Mouse (Mus musculus) common myeloid progenitor, adult 5-6 weeks (primary cell): ENCODE results near the gene Tnfrsf13c. TPM values are rescaled to one million over a fixed set of nuclear protein-coding genes. Genes with fewer than 3 reads are reported as not detected.
A peak's percentile ranks its signal among the peaks of the same experiment; 100 is the strongest.

Experiments
- ATAC-seq: replicated peaks from 2 replicates; pipeline ENCODE4 v1.8.0; 2016; ENCODE audit warnings: low read depth, mild to moderate bottlenecking, moderate TSS enrichment, inconsistent platforms; ENCODE audit not compliant: poor library complexity, severe bottlenecking
- total RNA-seq: library from RNA; stranded (forward); fragments of 200-1000, 187-1606 nt; gene quantifications from 2 replicates; pipeline ENCODE4 v1.2.3, GENCODE M21; 2017

Gene Tnfrsf13c
- total RNA-seq, 1 experiment from 2014 or later: 2.7 TPM

- ATAC-seq: no peak
Measured at GRCm38 (mm10) chr15:82231100-82231499, 6.9 kb upstream of the Tnfrsf13c start.

- ATAC-seq: no peak
Measured at GRCm38 (mm10) chr15:82230098-82230611, 6.0 kb upstream of the Tnfrsf13c start.

GRCm38 (mm10) chr15:82229542-82230045 is 5.4 kb upstream of the Tnfrsf13c start:
- ATAC-seq: no peak

GRCm38 (mm10) chr15:82225769-82226168 is 1.6 kb upstream of the Tnfrsf13c start:
- ATAC-seq: 0 out of 2 replicates have a peak, but pooled peaks have one; percentile 14

GRCm38 (mm10) chr15:82224602-82225215 is 540 bp upstream of the Tnfrsf13c start:
- ATAC-seq: peak; percentile 40

GRCm38 (mm10) chr15:82223251-82223650 is 918 bp downstream of the Tnfrsf13c start:
- no peak for ATAC-seq

GRCm38 (mm10) chr15:82221104-82221860 is 2.9 kb downstream of the Tnfrsf13c start:
- ATAC-seq: no peak

- no peak for ATAC-seq
Measured at GRCm38 (mm10) chr15:82220003-82220675, 4.0 kb downstream of the Tnfrsf13c start.

- ATAC-seq: peak; percentile 78
Measured at GRCm38 (mm10) chr15:82218778-82219666, 5.1 kb downstream of the Tnfrsf13c start.

- no peak for ATAC-seq
Measured at GRCm38 (mm10) chr15:82217980-82218379, 6.2 kb downstream of the Tnfrsf13c start.

- ATAC-seq: no peak
Measured at GRCm38 (mm10) chr15:82217039-82217438, 7.1 kb downstream of the Tnfrsf13c start.

GRCm38 (mm10) chr15:82216142-82216827 is 7.9 kb downstream of the Tnfrsf13c start:
- no peak for ATAC-seq

GRCm38 (mm10) chr15:82215332-82216046 is 8.7 kb downstream of the Tnfrsf13c start:
- no peak for ATAC-seq

- no peak for ATAC-seq
Measured at GRCm38 (mm10) chr15:82213222-82213621, 10.9 kb downstream of the Tnfrsf13c start.

- ATAC-seq: no peak
Measured at GRCm38 (mm10) chr15:82212752-82213063, 11.5 kb downstream of the Tnfrsf13c start, which contains the start of gene Shisa8. TSS of gene Shisa8 (minus strand) at chr15:82212815.

GRCm38 (mm10) chr15:82211911-82212751 is 12.0 kb downstream of the Tnfrsf13c start:
- 0 out of 2 replicates have a peak, but pooled peaks have one; percentile 9 for ATAC-seq

GRCm38 (mm10) chr15:82211281-82211680 is 12.9 kb downstream of the Tnfrsf13c start:
- no peak for ATAC-seq

GRCm38 (mm10) chr15:82210801-82211200 is 13.4 kb downstream of the Tnfrsf13c start:
- no peak for ATAC-seq
